In the genomic region with DNA sequence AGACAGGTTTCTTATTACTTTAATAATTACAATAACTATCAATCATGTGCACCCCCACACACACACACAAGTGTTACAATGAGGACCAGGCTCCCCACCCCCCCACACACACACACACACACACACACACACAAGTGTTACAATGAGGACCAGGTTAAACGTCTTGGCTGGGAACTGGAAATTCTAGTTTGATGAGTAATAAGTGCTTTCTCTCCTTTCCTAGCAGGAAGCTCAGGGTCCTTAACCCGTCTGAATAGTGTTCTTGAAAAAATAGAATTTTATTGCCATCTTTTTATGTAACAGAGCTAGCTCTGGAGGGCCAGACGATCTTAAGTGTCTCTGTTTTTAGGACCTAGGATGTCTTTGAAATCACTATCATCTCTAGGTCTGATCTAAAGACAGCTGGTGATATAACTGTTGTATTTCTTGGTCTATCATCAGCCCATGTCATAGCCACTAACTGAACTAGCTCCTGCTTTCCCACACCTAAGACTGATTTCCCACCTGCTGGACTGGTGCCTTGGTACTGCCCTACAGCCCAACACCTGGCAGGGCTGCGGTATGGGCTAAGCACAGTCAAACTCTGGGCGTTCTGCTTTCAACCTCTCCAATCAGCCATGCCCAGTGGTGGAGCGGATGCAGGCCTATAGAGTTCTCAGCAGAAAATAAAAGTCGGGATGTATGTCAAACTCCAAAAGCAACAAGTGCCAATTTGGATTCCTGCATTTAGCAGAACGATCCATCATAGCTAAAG, we compare ENCODE assay signal across 24 mouse cellular contexts. TPM values are rescaled to one million over a fixed set of nuclear protein-coding genes. Genes with fewer than 3 reads are reported as not detected.
"Had no signal": no experiment of that assay in that cellular context is flagged by ENCODE, and none has a peak within 500 bp of the region (broad histone marks: within the 10 kb centered on the region; RNA-seq: fewer than 3 reads in every experiment).

No protein-coding gene starts in this region.

- H3K4me1 ChIP-seq: kidney, embryonic 15.5 days; limb, embryonic 10.5 days; limb, embryonic 13.5 days; liver, embryonic 12.5 days; liver, embryonic 15.5 days; midbrain, embryonic 10.5 days; midbrain, embryonic 13.5 days; neural tube, embryonic 13.5 days; stomach, embryonic 15.5 days had no signal

- H3K36me3 ChIP-seq: kidney, embryonic 15.5 days; limb, embryonic 10.5 days; limb, embryonic 13.5 days; liver, embryonic 12.5 days; liver, embryonic 15.5 days; midbrain, embryonic 10.5 days; midbrain, embryonic 13.5 days; neural tube, embryonic 13.5 days; stomach, embryonic 15.5 days had no signal

- DNase-seq: kidney, adult 11 months; kidney, adult 8-10 months; kidney, postnatal 25 days; layer of hippocampus, adult 9-11 months; liver; retina, postnatal 1 day; right cerebral cortex, postnatal 25 days; spleen, adult 18-20 months; thymus, postnatal 25 days had no signal

- H3K4me2 ChIP-seq: kidney, embryonic 15.5 days; limb, embryonic 13.5 days; liver, embryonic 12.5 days; liver, embryonic 15.5 days; midbrain, embryonic 13.5 days; neural tube, embryonic 13.5 days; stomach, embryonic 15.5 days had no signal

- ATAC-seq: liver, embryonic 12.5 days; midbrain, embryonic 13.5 days; midbrain, embryonic 16.5 days had no signal

- H3K27ac ChIP-seq: kidney, embryonic 15.5 days; layer of hippocampus, adult 2 months; limb, embryonic 10.5 days; limb, embryonic 13.5 days; liver, embryonic 12.5 days; liver, embryonic 15.5 days; midbrain, embryonic 10.5 days; midbrain, embryonic 13.5 days; neural tube, embryonic 13.5 days; stomach, embryonic 15.5 days had no signal

- H3K4me3 ChIP-seq: kidney, embryonic 15.5 days; layer of hippocampus, adult 2 months; limb, embryonic 10.5 days; limb, embryonic 13.5 days; liver, embryonic 12.5 days; liver, embryonic 15.5 days; megakaryocyte, embryonic 14.5 days; midbrain, embryonic 10.5 days; midbrain, embryonic 13.5 days; myocyte; neural tube, embryonic 13.5 days; stomach, embryonic 15.5 days had no signal

- H3K9ac ChIP-seq: kidney, embryonic 15.5 days; limb, embryonic 13.5 days; liver, embryonic 12.5 days; liver, embryonic 15.5 days; midbrain, embryonic 13.5 days; neural tube, embryonic 13.5 days; stomach, embryonic 15.5 days had no signal

- H3K9me3 ChIP-seq: kidney, embryonic 15.5 days; limb, embryonic 10.5 days; limb, embryonic 13.5 days; liver, embryonic 12.5 days; liver, embryonic 15.5 days; megakaryocyte, embryonic 14.5 days; midbrain, embryonic 10.5 days; midbrain, embryonic 13.5 days; neural tube, embryonic 13.5 days; stomach, embryonic 15.5 days had no signal

- H3K27me3 ChIP-seq: kidney, embryonic 15.5 days; limb, embryonic 13.5 days; liver, embryonic 12.5 days; liver, embryonic 15.5 days; megakaryocyte, embryonic 14.5 days; midbrain, embryonic 13.5 days; neural tube, embryonic 13.5 days; stomach, embryonic 15.5 days had no signal

RNA-seq across cellular contexts. Expression of a gene that starts 59.4 kb away (rescaled TPM):
- polyA plus RNA-seq: kidney, embryonic 15.5 days; large intestine, adult 2 months; limb, embryonic 10.5 days; limb, embryonic 13.5 days; liver, embryonic 12.5 days; liver, embryonic 15.5 days; midbrain, embryonic 10.5 days; midbrain, embryonic 13.5 days; midbrain, embryonic 16.5 days; myocyte; neural tube, embryonic 13.5 days; stomach, embryonic 15.5 days; thymus, postnatal 0 days had no signal
